Mouse (Mus musculus): ENCODE data around the gene Lbhd1. TPM values are rescaled to one million over a fixed set of nuclear protein-coding genes. Genes with fewer than 3 reads are reported as not detected.
"Not testable (repeated sequence)": the region's sequence is repeated elsewhere in the genome, so short reads cannot be mapped to it uniquely, and the experiment has no call there.

Lbhd1 gene
- total RNA-seq (2022), result 10 to 100 TPM in 1 of 4 experiments, 1 to 10 TPM in 3; 4.9 to 10.4 (median 6.0) TPM

DNA sequence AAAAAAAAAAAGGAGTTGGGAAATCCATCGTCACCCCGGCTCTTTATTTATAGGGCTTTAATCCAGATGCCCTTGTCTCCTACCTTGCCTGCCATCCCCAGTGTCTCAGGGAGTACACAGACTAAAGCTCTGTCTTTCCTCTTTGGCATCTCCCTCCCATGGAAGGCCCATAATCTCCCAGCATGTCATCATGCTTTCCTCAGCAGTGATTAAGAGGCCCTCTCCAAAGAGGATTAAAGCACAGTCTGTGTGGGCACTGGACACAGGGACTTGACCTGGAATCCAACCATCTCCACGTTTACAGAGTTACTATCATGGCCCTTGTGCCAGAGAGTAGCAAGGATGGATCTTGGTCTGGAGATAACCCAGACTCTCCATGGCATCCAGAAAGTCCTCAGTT is at the start of gene Lbhd1, which contains the start of gene Gm49403:
Gene Lbhd1, plus strand, starts transcription at position 117 of the 400 bp plus-strand sequence.
Gene Gm49403, plus strand, starts transcription at position 315 of the 400 bp plus-strand sequence.
- DNase-seq (ENCODE audit: low spot score in 2 of 2), result no peak

DNA sequence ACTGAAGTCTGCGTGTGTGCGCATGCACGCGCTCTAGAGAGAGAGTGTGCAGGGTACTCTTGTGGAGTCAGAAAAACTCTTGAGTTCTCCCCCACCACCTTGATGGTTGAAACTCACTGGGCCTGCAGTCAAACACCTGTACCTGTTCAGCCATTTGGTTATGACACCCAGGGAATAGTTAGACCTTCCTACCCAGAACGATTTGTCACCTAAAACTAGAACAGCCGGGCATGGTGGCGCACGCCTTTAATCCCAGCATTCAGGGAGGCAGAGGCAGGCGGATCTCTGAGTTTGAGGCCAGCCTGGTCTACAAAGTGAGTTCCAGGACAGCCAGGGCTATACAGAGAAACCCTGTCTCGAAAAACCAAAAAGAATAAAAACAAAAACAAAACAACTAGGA is 47.2 kb upstream of the Lbhd1 start:
- not testable (repeated sequence) for DNase-seq (ENCODE audit: low spot score in 2 of 2)

DNA sequence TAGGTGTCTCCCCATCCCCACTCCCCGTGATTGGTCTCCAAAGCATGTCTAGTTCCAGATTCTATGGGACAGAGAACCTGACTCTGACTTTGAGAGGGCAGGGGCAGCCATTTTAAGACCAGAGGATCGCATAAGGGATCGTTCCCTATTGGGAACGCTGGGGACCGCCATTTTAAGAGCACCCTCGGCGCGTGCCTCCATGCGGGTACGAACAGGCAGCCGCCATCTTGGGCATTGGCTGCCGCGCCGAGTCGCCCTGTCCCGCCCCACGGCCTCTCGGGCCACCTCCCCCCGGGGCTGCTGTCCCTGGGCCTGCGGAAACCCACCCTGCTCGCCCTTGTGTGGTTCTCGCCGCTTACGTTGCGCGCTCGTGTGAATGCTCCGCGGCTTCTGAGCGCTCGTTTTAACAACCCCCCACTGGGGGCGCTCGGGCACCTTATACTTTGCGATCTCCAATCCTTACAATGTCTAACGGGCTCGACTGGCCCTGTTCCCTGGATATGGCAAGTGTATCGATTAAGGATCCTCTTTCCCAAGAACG is 46.2 kb upstream of the Lbhd1 start, which contains the start of gene Bscl2:
Gene Bscl2, plus strand, starts transcription at position 217 of the 541 bp plus-strand sequence.
- peak; percentile 87 to 89 for DNase-seq (ENCODE audit: low spot score in 2 of 2)

DNA sequence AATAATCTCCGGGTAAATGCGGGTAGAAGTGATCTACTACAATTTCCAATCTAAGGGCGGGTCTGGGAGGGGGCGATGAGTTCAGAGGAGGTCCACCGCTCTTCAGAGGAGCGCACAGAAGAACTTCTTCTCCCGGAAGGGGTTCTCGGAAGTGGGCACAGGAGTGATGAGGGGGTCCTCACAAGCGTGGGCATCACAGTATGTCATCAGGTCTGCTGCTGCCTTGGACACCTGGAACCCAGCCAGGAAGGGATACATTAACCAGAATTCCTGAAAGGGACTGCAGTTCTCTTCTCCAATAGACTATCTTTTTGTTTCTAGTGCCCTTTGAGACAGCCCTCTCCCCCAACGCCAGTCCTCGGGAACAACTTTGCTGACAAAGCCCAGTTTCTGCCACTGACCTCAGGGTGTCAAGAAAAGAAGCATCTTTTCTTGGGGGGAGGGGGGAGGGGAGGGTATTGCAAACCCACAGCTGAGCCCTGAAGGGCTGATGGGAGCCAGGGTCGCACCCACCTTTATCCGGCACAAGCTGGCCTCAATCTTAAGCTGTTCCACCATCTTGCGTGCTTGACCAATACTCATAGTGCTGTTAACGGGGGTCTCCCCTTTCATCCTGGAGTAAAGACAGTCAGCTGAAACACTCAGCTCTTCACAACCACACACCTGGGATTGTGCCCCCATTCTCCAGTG is 45.3 kb upstream of the Lbhd1 start:
- DNase-seq (ENCODE audit: low spot score in 2 of 2), result no peak

DNA sequence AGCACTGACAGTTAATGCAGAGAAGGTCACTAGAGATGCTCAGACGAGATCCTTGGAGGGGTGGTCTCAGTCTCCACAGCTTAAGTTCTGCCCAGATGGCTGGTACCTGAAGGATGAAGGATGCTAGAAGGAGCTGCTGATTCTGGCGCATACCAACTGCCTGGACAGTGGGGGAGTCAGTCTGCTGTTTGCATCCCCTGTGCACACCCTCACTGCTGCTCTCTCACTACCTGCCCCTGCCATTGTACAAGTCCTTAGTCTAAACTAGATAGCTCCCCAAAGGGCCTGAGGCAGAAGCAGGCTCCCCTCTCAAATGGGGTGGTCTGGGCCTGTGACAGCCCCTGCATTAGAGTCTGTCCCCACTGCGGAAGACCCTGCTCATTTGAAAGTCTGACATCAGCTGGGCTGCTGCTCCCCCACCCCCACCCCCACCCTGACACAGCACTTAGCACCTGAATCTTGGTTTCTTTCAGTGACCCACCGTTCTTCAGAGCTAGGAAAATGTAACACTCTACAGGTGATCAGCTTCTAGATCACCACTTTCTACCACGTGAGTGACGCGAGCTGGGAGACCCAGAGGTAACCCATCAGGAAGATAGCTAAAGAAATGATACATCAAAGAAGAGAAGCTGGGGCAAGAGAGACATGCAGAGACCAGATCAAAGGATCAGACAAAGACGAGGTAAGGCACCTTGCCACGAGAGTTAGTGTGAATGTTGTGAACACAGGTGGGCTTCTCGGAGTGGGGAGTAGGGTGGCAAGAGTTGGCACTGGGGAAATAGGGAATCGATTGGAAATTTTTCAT is 44.2 kb upstream of the Lbhd1 start, which contains the start of gene Gng3:
Gene Gng3, minus strand, starts transcription at position 92 of the 805 bp plus-strand sequence.
- peak; percentile 85 to 86 for DNase-seq (ENCODE audit: low spot score in 2 of 2)

DNA sequence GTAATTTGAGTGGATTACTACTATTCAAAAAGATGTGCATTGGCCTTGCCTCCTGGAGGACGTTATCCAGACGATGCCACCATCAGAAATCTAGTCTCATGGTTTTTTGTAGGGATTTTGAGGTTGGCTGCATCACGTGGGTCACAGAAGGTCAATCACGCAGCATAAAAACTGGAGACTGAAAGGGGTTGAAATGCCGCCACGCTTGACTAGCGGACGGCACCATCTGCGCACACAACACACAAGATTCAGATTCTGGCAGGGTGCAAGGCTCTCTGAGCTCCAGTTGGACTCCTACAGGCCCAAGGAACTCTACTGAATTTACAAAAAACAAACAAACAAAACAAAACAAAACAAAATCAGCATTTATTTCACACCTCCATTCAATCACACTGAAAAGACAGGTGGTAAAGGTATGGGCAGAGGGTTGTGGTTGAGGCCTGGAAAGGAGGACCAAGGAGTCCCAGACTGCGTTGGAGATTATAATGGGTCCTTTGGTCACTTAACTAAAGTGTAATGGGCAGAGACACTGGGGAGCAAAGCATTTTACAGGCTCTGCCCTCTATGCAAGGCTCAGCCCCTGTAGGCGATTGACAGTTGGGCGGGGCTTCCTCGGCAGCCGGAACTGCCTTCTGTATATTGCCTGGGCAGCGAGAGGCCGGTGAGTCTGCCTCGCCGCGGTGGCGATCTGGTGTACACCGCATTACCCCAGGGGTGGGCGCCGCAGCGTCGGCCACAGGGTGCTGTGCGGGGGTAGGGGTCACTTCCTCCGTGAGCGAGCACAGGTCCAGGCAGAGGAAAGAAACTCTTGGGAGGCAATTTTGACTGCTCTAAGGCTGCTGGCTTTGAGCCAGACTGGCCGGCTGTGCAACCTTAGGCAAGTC is 43.4 kb upstream of the Lbhd1 start:
- DNase-seq (ENCODE audit: low spot score in 2 of 2), result peak; percentile 73

DNA sequence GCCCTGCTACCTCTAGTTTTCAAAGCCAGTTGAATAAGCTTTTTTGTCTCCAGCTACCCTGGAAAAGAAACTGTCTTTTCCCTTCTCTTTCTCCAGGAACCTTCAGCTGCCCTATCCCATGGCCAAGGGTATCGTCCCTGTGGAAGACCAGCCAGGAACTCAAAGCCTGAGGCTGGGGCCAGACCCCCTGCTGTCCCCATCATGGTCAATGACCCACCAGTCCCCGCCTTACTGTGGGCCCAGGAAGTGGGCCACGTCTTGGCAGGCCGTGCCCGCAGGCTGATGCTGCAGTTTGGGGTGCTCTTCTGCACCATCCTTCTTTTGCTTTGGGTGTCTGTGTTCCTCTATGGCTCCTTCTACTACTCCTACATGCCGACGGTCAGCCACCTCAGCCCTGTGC is 42.5 kb upstream of the Lbhd1 start:
- DNase-seq (ENCODE audit: low spot score in 2 of 2), result no peak

DNA sequence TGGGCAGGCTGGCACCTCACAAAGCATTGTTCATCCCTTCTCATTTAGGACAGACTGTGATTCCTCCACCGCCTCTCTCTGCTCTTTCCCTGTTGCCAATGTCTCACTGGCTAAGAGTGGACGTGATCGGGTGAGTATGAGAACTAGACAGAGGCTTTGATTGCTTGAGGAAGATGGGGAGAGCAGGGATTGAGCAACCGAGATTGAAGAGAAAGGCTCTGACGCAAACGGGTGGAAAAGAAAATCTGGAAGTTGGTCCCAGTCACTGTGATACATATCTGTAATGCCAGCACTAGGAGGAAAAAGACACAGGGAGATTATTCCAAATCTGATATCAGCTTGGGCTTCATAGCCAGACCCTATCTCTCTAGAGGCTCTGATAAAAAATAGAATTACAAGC is 40.6 kb upstream of the Lbhd1 start:
- no peak for DNase-seq (ENCODE audit: low spot score in 2 of 2)

DNA sequence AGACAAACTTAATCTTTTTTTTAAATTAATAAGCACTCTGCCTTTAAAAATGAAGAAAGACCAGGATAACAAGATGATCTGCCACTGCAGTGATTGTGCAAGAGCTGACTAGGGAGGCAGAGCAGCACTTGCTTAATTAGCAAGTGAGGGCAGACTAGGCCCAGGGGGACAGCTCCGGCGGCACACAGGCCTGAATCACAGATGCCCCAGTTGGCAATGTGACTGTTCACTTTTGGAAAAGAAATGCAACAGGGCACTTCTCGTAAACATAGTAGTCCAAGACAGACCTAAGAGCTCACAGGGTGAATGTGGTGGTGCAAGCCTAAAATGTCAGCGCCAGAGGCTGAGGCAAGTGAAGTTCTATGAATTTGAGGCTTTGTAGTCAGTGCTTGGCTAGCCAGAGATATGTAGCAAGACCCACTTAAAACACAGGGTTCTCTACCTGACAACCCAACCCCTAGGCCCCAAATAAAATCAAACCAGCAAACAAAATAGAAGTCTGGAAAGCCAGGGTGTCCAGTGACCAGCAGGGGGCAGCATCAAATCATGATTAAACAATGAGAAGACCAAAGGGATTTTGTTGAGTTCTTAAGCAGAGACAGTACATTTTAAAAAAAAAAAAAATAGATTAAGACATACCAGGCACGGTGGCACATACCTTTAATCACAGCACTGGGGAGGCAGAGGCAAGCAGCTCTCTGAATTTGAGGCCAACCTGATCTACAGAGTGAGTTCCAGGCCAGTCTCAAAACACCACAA is 39.0 kb upstream of the Lbhd1 start:
- DNase-seq (ENCODE audit: low spot score in 2 of 2), result peak in 1 of 2 experiments; percentile 80

DNA sequence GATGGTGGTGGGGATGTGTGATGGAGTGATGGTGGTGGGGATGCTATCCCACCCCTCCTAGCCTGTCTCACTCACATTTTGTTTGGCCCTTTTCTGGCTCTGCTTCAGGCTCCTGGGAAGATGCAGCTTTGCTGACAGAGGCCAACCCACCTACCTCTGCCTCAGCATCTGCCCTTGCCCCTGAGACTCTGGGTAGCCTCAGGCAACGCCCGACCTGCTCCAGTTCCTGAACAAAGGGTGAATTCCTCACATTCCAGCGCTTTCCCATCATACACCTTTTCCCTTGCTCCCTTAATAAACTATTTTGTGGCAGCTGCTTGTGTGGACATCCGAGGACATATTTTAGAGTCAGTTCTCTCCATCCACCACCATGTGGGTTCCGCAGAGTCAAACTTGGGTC is 35.2 kb upstream of the Lbhd1 start:
- no peak for DNase-seq (ENCODE audit: low spot score in 2 of 2)

DNA sequence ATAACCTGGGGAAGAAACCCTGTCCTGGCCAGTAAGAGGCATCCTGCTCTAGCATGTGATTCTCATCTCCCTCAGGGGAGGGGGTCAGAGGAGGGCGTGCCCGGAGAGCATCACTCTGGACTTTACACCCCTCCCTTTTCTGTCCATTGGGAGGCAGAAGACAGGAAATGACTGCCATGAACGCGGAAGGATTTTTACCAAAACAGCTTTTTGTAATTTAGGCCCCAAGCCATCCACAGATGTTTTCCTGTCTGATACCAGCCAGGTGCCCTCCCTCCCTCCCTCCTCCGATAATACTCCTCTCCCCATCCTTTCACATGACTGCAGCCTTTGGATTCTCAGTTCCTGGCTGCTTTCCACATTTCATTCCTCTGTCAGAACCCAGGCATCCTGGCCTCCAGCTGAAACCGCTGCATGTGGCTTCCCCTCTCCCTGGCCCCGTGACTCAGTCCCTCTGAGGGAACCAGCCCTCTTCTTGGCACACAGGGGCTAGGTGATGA is 33.1 kb upstream of the Lbhd1 start, which contains the start of gene Lrrn4cl:
Gene Lrrn4cl, plus strand, starts transcription at position 367 of the 500 bp plus-strand sequence.
- no peak for DNase-seq (ENCODE audit: low spot score in 2 of 2)

DNA sequence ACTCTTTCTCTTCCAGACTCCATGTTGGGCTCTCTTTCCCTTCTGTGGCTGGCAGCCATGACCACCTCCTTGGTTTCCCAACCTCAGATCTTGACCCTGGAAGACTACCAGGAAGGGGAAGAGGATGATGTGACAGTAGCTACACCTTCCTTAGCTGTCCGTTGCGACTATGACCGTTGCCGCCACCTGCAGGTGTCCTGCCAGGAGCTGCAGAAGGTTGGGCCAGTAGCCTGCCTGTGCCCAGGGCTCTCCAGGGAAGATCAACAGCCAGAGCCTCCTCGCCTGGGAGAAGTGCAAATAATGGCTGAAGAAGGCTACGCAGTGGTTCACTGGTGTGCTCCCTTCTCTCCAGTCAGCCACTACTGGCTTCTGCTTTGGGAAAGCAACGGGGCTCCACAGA is 31.9 kb upstream of the Lbhd1 start:
- DNase-seq (ENCODE audit: low spot score in 2 of 2), result no peak

DNA sequence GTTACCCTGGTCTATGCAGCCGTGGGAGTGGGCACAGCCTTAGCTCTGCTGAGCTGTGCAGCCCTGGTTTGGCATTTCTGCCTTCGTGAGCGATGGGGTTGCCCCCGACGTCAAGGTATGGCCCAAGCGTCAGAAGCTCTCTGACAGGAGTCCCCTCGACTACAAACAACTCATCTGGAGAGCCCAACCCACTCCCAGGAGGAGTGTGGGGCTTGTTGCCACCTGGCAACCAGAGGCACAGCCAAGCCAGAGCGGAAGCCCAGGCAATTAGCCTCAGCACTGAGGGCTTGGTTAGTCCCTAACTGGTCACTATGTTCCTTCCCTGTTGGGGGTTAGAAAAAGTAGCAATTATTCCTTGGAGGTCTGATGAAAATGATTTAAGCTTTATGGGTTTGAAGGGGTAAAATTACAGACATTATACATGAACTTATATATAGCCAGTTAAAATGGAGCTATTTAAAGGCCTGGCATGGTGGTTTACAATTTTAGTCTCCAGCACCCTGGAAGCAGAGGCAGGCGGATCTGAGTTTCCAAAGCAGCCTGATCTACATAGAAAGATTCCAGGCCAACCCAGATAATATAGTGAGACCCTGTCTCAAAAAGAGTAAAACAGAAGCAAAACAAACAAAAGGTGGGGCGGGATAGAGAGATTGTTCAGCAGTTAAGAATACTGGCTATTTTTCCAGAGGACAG is 31.1 kb upstream of the Lbhd1 start:
- no peak for DNase-seq (ENCODE audit: low spot score in 2 of 2)

DNA sequence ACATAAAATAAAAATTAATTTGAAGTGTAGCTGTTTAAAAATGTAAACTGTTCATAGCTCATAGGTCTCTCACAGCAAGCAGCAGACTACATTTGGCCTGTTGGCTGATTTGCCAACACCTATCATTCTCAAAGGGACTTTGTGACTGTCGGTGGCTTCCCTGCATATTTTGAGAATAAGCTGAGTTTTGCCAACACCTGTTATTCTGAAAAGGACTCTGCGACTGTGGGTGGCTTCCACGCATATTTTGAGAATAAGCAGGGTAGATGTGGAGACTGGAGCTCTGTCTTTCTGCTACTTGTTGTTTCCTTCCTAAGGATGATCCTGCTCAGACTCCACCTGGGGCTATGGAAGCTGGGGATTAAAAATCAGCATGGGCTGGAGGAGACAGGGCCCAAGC is 30.4 kb upstream of the Lbhd1 start:
- DNase-seq (ENCODE audit: low spot score in 2 of 2), result no peak

DNA sequence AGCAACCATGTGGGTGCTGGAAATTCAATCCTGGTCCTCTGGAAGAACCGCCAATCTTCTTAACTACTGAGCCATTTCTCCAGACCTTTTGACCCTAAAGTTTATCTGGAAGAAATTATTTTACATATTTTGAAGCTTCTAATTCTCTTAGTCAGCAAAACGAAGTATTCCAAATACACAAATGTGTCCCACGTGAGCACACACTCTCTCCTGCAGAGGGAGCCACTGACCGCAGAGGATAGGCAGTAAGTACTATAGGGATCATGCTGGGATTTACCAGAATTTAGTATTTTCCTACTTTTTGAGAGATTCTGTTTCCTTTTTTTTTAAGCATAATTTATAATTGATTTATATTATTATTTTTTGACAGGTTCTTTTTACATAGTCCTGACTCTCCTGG is 25.8 kb upstream of the Lbhd1 start:
- DNase-seq (ENCODE audit: low spot score in 2 of 2), result no peak

DNA sequence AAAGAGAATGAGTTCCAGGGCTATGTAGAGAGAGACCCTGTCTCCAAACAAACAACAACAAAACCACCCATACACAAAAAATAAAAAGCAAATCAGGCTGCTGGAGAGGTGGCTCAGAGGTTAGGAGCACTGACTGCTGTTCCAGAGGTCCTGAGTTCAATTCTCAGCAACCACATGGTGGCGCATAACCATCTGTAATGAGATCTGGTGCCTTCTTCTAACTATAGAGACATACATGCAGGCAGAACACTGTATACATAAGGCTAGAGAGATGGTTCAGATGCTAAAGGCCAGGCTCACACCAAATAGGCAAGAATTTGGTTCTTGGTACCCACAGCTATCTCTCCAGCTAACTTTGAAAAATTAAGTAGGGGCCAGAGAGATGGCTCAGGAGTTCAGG is 24.5 kb upstream of the Lbhd1 start:
- DNase-seq (ENCODE audit: low spot score in 2 of 2), result no peak

DNA sequence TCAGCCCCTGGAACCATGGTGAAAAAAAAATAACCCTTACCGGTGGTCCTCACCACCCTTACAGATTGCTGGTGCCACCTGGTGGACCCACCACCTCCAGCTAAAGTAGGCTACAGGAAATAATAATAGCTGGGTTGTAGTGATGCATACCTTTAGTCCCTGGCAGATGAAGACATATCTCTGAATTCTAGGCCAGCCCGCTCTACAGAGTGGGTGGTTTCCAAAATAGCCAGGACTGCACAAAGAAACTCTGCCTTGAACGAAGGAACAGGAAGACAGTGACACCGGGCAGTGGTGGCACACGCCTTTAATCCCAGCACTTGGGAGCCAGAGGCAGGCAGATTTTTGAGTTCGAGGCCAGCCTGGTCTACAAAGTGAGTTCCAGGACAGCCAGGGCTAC is 19.3 kb upstream of the Lbhd1 start:
- DNase-seq (ENCODE audit: low spot score in 2 of 2), result no peak

DNA sequence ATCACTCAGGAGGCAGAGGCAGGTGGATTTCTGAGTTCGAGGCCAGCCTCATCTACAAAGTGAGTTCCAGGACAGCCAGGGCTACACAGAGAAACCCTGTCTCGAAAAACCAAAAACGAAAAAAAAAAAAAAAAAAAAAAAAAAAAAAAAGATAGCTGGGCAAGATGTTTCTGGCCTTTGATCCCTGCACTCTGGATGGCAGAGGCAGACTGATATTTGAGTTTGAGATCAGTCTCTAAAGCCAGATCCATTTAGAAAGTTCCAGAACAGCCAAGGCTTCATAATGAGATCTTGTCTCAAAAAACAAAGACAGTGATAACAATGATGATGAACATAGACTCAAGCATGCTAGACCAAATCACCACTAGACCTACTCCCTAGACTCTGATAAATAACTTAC is 13.2 kb upstream of the Lbhd1 start:
- DNase-seq (ENCODE audit: low spot score in 2 of 2), result not testable (repeated sequence)

DNA sequence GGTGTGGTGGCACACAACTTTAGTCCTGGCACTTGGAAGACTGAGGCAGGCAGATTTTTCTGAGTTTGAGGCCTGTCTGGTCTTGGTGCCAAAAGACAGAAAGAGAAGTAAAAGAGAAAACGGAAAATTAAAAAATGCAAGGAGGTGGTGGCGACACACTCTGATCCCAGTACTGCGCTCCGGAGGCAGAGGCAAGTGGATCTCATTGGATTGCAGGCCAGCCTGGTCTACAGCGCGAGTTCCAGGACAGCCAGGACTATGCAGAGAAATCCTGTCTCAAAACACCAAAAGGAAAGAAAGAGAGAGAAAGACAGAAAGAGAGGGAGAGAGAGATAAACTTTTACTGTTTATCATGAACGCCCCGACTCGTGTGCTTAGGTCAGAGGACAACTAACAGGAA is 12.7 kb upstream of the Lbhd1 start:
- DNase-seq (ENCODE audit: low spot score in 2 of 2), result no peak
